Mouse (Mus musculus) midbrain, embryonic 15.5 days (tissue): Measurements from ENCODE around the gene Ptn. TPM values are rescaled to one million over a fixed set of nuclear protein-coding genes. Genes with fewer than 3 reads are reported as not detected.

Source experiments
- microRNA-seq: library from miRNA; unstranded; fragments of <30 nt; microRNA quantifications from one replicate; pipeline ENCODE4, GENCODE M21; 2016
- polyA plus RNA-seq: library from polyadenylated mRNA; unstranded; fragments of >200 nt; fragmentation: Nextera tagmentation; extraction: Ambion mirVana; gene quantifications from 2 replicates; pipeline ENCODE4 v1.2.1, GENCODE M21; 2015

Gene Ptn
- polyA plus RNA-seq, 1 experiment from 2014 or later: 580 TPM

Small RNA genes lying within 50 kb of the gene (microRNA-seq; reads per million reads assigned to microRNA genes)
- not detected for gene Gm25111
